Mouse (Mus musculus) naive thymus-derived CD4-positive, alpha-beta T cell, adult 5 months (primary cell): Measurements from ENCODE around the gene Mafb. TPM values are rescaled to one million over a fixed set of nuclear protein-coding genes. Genes with fewer than 3 reads are reported as not detected.

Source experiments
- polyA plus RNA-seq: library from polyadenylated mRNA; unstranded; fragments of 100-300 nt; shearing (Covaris generic); gene quantifications from one replicate; pipeline ENCODE4 v1.2.1, GENCODE M21; 2017

Mafb gene
- not detected for polyA plus RNA-seq

GRCm38 (mm10) chr2:160366980-160367338 is at the start of gene Mafb:
Gene Mafb, minus strand, starts transcription at chr2:160367065.

GRCm38 (mm10) chr2:160334111-160334661 is 32.7 kb downstream of the Mafb start, which contains the start of gene Gm826:
Gene Gm826, minus strand, starts transcription at chr2:160334162.

Other genes with a start within 250 kb of the Mafb start
- not detected for gene Gm826, start 32.9 kb downstream of the Mafb start, polyA plus RNA-seq